Mouse (Mus musculus) liver, postnatal 0 days (tissue): Measurements from ENCODE around the gene Lyrm4.

Experiments used
- CTCF ChIP-seq: sonication (generic); IDR thresholded peaks from 2 replicates; pipeline ENCODE4 v1.5.1; 2016; ENCODE audit warnings: antibody characterized with exemption, low read depth
- EP300 ChIP-seq: IDR thresholded peaks from 2 replicates; pipeline ENCODE4 v1.6.1; 2016; ENCODE audit warnings: antibody characterized with exemption, low read depth, mild to moderate bottlenecking

- TF ChIP-seq CTCF: no peak
- TF ChIP-seq EP300: no peak
Observed at GRCm38 (mm10) chr13:36149175-36149939, 32.0 kb upstream of the Lyrm4 start.
